Mouse (Mus musculus) adrenal gland, adult (tissue): Measurements from ENCODE around the gene Ncam2.

ENCODE experiments used
- DNase-seq, 2 experiments: peaks; one replicate each; pipeline ENCODE4 v3.0.0; 2022 to 2023; ENCODE audit warnings: low spot score in 1 of 2; ENCODE audit not compliant: inconsistent age in 2 of 2

Ncam2 gene

DNA sequence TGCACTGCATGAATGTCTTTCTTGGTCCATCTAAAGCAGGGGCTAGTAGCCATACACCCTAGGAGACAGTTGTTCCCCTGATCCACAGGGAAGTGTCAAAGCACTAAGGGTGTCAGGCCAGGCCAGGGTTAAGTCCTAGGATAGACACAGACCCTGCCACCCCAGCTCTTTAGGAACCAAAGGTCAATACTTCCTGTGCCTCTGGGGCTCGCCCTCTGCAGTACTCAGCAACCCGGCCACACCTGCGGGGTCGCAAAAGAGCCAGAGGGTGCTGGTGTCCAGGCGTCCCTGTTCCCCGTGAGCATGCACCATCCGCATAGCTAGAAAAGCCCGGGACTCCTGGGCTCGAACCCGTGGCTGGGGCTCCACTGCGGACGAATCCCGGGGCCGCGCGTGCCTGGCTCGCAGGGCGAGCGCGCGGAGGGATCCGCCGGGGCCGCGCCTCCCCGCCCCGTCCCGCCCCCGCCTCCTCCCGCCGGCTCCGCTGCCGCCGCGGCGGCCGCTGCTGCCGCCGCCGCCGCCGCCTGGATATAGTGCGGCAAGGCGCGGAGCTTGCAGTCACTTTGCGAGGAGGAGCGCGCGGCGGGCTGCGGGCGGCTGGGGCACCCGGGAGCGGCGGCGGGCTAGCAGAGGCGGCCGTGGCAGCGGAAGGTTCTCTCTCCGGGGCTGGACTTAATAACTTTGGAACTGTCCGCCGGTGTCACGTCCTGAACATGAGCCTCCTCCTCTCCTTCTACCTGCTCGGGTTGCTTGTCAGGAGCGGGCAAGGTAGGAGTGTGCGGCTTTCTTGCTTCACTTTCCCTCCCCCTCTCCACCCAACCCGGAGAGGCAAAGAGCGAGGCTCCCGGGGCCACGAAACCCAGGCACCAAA is at the start of gene Ncam2:
TSS of gene Ncam2 (plus strand) at position 497 of the 871 bp plus-strand sequence.
- peak; percentile 50 to 81 for DNase-seq

- DNase-seq: no peak
Observed at GRCm38 (mm10) chr16:81170828-81171227, 29.7 kb upstream of the Ncam2 start.

DNA sequence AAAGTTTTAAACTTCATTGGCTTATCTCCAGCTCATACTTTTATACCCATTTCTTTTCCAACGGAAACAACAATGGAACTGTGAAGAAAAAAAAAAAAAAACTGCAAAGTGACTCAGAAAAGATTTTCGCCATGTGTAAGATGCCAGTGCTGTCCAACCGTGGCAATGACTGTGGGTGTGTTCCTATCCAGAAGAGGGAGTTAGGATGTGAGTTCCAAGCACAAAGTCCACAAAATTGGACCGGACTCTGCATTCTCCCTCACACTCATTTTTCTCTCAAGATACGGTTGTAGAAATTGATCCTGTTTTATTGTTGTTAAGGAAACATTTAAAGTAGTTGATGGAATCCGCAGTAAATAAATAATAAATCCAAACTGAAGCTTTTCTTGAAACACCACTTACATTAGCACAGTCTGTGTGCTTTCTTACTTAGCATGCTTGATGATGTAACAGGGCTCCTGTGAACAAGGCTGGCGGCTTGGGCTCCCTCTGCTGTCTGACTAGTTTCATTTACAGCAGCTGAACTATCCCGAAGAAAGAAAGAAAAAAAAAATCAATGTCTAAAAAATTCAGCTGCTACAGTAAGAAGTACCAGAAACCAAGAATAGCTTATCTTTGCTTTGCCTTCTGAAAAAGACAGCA is 25.1 kb upstream of the Ncam2 start:
- DNase-seq: peak; percentile 24 to 55

- no peak for DNase-seq
Observed at GRCm38 (mm10) chr16:81179801-81180200, 20.7 kb upstream of the Ncam2 start.

DNA sequence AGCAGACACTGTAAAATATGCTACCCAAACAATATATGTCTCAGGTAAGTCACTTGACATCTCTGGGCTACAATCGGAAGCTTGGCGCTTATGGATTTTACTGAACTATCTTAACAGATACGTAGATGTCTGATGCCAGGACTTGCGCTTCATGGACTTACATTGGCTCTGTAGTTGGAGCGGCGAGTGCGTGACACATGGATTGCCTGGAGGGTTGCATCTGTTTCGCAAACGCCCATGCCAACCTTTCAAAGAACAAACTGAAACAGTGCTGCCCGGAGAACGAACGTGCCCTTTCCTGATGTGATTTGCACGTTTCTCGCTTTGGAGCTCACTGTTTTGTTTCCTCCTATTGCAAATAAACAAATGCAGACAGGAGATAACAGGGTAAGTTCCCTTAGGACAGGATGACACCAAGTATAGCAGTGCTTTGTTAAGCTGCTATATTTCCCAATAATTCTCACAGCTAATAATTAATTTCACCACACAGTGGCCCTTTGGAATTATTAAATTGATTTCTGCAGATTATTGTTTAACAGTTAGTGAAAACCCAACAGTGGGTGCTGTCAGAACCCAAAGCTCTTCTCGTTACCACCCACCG is 12.8 kb upstream of the Ncam2 start:
- no peak for DNase-seq

DNA sequence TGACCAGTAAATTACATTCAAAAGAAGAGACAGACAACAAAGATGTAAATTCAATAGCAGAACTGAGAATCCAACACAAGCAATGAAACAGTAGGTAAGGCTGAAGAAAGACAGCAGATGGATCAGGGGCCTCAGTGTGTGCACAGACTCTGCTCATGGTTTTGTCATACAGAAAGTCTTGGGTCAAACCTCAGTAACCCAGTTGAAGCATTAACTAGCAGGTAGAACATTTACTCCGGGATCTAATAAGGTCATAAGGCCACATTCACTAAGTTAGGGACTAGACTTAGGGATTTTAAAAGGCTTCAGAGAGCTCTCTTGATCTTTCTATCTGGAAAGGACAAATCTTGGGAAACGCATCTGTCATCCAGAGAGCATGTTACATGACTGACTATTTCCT is 8.9 kb upstream of the Ncam2 start:
- DNase-seq: no peak

DNA sequence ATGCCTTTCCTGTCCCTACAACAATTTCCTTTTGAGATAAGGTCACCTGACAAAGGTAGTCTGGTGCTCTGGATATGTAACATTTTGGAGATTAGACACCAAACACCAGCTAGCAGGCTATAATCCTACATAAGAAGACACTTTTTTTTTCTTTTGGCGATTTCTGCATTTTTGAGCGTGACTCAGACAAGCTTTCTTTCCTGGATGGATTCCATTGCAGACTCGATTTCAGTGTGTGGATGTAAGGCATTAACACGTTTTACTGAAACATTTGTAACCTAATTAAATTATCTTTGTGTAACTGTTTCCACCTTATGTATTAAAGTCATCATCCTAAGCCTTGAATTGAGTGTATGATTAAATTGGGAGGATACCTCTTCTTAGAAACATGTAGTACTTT is 7.9 kb upstream of the Ncam2 start:
- DNase-seq: peak in 1 of 2 experiments; percentile 5

DNA sequence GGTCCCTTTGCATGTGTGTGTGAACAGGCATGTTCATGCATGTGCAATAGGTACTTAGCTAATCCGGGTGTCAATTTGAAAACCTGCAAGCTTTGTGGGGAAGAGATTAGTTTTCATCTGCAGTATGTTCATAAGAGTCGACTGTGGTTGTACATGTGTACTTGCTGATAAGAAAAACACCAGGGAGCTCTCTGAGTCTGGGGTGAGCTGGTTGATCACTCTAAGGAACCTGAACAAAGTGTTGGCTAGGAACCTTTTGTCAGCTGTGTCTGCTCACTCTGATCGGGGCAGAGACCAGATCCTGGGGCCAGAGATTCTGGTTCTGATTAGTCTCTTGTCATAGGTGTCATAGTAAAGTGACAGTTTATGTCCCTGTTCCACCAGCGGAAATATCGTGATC is 1.0 kb upstream of the Ncam2 start:
- no peak for DNase-seq

DNA sequence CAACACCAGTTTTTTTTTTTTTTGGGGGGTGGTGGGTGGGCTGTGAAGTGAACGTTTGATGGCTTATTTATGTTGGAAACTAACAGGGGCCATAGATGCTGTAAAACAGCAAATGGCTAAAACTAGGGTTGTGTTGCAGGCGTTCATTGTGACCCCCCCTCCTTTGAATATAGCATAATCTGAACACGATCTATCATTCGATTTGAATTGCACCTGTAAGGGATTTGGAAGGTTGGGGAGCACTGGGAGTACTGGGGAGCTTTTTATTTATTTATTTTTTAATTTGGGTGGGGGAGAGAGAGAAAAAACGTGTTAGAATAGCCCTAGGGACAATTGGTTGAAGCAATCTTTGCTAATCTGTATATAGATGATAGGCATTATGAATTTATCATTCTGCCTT is 974 bp downstream of the Ncam2 start:
- no peak for DNase-seq

- DNase-seq: peak; percentile 14 to 80
Observed at GRCm38 (mm10) chr16:81201992-81202391, 1.5 kb downstream of the Ncam2 start.

DNA sequence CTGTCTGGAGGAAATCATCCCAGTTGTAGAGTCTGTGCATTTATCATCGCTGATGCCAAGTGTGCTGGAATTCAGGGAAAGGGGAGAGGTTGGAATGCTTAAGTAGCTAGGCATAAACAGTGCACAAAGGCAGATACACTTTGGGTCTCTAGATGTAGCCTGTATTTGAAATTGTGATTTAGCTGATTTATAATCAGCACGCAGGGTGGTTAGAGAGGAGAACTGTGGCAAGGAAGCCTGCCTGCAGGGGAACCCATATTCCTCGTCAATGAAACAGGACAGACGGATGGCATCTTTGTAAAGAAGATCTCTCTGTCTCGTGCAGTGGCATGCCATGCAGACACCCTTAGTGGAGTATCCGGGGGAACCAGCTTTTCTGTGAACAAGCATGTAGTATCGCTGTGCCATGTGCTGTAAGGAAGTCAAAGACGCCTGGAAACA is 2.2 kb downstream of the Ncam2 start:
- DNase-seq: peak in 1 of 2 experiments; percentile 12

DNA sequence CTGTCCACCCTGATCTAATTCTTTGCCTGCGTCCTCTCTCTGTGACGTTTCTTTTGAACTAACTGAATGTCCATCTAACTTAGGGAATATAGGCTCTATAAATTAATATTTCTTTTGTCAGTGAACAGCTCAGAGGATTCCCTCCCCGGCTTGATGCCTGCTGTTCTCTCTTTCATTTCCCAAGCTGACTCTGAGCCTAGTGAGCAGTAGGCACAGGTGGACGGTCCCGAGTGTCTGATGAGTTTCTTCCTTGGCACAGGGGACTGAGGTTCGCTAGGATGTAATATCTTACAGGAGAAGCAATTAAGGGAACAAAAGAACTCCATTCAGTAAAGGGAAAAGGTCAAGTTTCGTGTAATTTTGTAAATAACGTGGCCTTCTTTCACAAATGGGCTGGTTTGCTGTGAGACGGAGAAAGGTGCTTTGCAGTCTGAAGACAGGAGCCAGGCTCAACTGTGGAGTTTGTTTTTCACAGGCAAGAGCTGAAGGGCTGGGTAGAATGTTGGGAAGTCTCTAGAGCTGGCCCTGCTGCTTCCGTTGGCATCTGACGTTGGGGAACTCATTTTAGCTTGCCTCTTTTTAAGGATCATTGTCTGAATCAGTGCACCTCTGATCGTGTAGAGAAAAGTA is 4.0 kb downstream of the Ncam2 start:
- DNase-seq: no peak

- DNase-seq: no peak
Observed at GRCm38 (mm10) chr16:81221176-81221575, 20.7 kb downstream of the Ncam2 start.

- DNase-seq: no peak
Observed at GRCm38 (mm10) chr16:81223841-81224240, 23.3 kb downstream of the Ncam2 start.

- DNase-seq: no peak
Observed at GRCm38 (mm10) chr16:81224253-81224652, 23.8 kb downstream of the Ncam2 start.

DNA sequence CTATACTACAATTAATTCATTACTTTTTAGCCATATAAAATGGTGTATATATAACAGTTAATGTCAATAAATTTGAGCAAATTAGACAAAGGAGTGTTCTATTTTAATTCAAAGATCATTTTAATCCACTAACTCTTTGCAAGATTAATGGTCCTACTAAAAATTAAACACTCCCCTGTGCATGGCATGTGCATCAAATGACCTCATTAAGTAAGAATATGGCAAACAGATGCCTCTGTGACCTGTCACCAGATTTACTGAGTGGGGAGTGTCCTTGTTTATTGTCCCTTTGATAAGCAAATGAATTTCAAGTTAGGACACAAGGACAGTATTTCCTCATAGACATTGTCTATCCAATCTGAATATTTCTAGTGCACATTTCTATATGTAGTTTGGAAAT is 54.4 kb downstream of the Ncam2 start:
- no peak for DNase-seq

DNA sequence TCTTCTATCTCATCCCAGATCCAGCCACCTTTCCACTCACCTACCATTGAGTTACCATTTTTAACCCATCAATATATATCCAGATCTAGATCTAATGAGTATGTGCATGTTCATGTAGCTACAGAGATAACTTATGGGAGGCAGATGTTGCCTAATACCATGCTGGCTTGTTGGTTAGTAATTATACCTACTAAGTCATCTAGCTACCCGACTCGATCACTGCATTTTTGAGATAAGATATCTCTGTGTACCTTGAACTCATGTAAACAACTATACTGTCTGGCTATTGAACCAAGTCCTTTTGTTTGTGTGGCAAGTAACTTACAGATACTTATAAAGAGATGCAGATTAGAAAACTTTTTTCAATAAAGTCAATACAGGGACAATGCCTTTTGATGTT is 59.9 kb downstream of the Ncam2 start:
- DNase-seq: no peak

DNA sequence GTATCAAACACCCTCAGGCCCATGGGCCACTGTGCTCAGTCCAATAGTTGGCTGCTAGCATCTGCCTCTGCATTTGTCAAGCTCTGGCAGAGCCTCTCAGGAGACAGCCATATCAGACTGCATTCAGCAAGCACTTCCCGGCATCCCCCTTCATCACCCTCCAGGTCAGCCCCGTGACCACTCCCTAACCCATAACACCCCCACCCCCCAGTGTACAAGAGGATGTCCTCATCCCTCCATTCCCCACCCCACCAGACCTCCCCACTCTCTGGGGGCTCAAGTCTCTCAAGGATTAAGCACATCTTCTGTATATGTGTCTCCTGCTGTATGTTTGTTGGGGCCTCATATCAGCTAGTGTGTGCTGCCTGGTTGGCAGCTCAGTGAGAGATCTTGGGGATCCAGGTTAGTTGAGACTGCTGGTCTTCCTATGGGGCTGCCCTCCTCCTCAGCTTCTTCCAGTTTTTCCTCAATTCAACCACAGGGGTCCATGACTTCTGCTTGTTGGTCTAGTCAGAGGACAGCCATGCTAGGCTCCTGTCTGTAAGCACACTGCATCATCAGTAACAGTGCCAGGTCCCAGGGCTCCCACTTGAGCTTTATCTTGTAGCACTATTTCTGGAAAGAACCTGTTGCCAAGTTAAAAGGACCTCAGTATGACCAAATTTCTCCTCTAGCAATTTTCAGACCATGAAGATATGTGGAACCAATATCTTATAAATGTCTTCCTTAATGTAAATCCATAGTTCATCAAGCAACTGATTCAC is 73.3 kb downstream of the Ncam2 start:
- no peak for DNase-seq

DNA sequence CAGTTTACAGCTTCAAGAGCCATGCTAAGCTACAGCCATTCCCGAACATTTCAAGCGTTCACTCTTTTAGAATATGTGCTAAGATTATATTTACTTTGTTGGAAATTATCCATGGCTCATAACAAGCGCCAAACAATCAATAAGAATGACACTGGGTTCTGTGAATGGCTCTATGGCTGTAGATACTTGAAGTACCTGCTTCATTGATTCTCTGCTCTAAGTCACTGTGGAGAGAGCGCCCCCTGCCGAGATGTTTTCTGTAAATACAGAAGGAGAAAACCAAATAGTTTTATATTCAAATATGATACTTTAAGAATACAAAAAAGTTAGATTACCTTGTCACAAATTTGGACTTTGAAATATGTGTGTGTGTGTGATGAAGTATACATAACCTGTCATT is 83.7 kb downstream of the Ncam2 start:
- peak; percentile 13 to 69 for DNase-seq

- DNase-seq: no peak
Observed at GRCm38 (mm10) chr16:81284859-81285837, 84.7 kb downstream of the Ncam2 start.
